Mouse (Mus musculus): ENCODE results near the gene Nek7. TPM values are rescaled to one million over a fixed set of nuclear protein-coding genes. Genes with fewer than 3 reads are reported as not detected.

The Nek7 gene
- polyA plus RNA-seq, 1 experiment from 2014 or later = 16.6 TPM

DNA sequence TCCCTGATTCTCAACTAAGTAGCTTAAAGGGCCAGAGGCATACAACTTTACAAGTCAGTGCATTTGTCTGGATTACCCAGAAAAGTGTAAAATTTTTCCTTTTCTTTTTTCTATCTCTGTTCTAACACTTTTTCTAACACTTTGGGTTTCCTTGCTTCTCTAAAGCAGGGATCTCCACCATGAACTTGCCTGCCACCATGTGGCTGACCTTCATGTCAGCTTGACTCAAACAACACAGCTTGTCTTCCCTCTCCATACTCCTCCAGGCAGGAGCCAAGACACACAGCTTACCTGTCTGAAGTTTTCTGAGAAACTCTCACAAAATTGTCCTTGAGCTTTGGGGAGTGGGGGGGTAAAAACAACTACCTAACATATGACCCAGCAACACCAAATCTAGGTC lies 17.9 kb upstream of the Nek7 start:
- TF ChIP-seq CTCF (IDR thresholded peaks at IDR 0.05; ENCODE audit: low read depth) = peak; percentile 65
- no peaks in the 10 kb centered on the region for H3K9me3 ChIP-seq (ENCODE audit: control insufficient read depth)

GRCm38 (mm10) chr1:138634561-138634960 lies 14.6 kb upstream of the Nek7 start:
- H3K9ac ChIP-seq (ENCODE audit: low read depth, low read length) = no peak overlapping the region
- H3K9me3 ChIP-seq (ENCODE audit: control insufficient read depth) = no peaks in the 10 kb centered on the region
- no peaks in the 10 kb centered on the region for H3K4me1 ChIP-seq (replicated peaks; ENCODE audit: control insufficient read depth, insufficient read depth, low read length)
- H3K27ac ChIP-seq (ENCODE audit: low read depth, low read length) = no peak overlapping the region
- H3K27me3 ChIP-seq (replicated peaks; ENCODE audit: control insufficient read depth, insufficient read depth, low read length) = no peaks in the 10 kb centered on the region
- H3K4me2 ChIP-seq (replicated peaks; ENCODE audit: low read depth) = no peak overlapping the region
- H3K36me3 ChIP-seq (ENCODE audit: control insufficient read depth, insufficient read depth) = no peaks in the 10 kb centered on the region
- ATAC-seq = no peak
- 83% methylated on average over 1 of the region's 1 CpGs for WGBS
- H3K4me3 ChIP-seq (ENCODE audit: low read depth, low read length) = no peak overlapping the region
- no peak for TF ChIP-seq CTCF (IDR thresholded peaks at IDR 0.05; ENCODE audit: low read depth)

More for the DNA sequence above, 17.9 kb upstream of the Nek7 start:
- no peak for ATAC-seq
- Histone ChIP-seq H3K27ac (ENCODE audit: low read depth, low read length) (no peak overlapping the region), H3K4me1 (replicated peaks; ENCODE audit: control insufficient read depth, insufficient read depth, low read length) (no peaks in the 10 kb centered on the region), H3K9ac (ENCODE audit: low read depth, low read length) (no peak overlapping the region), H3K4me3 (ENCODE audit: low read depth, low read length) (no peak overlapping the region), H3K4me2 (replicated peaks; ENCODE audit: low read depth) (no peak overlapping the region), H3K27me3 (replicated peaks; ENCODE audit: control insufficient read depth, insufficient read depth, low read length) (no peaks in the 10 kb centered on the region), H3K36me3 (ENCODE audit: control insufficient read depth, insufficient read depth) (no peaks in the 10 kb centered on the region)

- Histone ChIP-seq H3K36me3 (ENCODE audit: control insufficient read depth, insufficient read depth) (no peaks in the 10 kb centered on the region), H3K27me3 (replicated peaks; ENCODE audit: control insufficient read depth, insufficient read depth, low read length) (no peaks in the 10 kb centered on the region), H3K4me2 (replicated peaks; ENCODE audit: low read depth) (no peak overlapping the region), H3K9me3 (ENCODE audit: control insufficient read depth) (no peaks in the 10 kb centered on the region), H3K4me1 (replicated peaks; ENCODE audit: control insufficient read depth, insufficient read depth, low read length) (no peaks in the 10 kb centered on the region), H3K4me3 (ENCODE audit: low read depth, low read length) (no peak overlapping the region), H3K27ac (ENCODE audit: low read depth, low read length) (no peak overlapping the region), H3K9ac (ENCODE audit: low read depth, low read length) (no peak overlapping the region)
- WGBS = 82% methylated on average over 4 of the region's 4 CpGs
- ATAC-seq = no peak
- no peak for TF ChIP-seq CTCF (IDR thresholded peaks at IDR 0.05; ENCODE audit: low read depth)
These were observed 9.0 kb upstream of the Nek7 start for GRCm38 (mm10) chr1:138628919-138629318.

DNA sequence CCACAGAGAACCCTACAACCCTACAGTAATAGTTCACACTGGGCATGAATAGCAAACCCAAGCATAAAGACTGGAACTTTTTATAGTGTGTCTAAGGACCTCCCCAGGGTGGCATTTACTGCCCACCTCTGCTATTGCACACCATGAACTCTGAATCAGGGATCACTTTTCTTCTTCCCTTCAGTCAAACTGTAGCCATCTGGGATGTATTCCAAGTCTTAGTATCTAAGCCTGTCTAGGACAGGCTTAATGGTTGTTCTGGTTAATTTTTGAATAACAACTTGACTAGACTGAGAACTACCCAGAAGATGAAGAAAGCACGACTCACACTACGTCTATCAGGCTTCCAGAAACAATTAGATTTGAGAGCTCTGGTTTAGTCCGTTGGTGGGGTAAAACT lies 8.5 kb upstream of the Nek7 start:
- Histone ChIP-seq H3K36me3 (ENCODE audit: control insufficient read depth, insufficient read depth) (no peaks in the 10 kb centered on the region), H3K4me3 (ENCODE audit: low read depth, low read length) (no peak overlapping the region), H3K4me2 (replicated peaks; ENCODE audit: low read depth) (no peak overlapping the region), H3K27ac (ENCODE audit: low read depth, low read length) (no peak overlapping the region), H3K27me3 (replicated peaks; ENCODE audit: control insufficient read depth, insufficient read depth, low read length) (no peaks in the 10 kb centered on the region), H3K9ac (ENCODE audit: low read depth, low read length) (no peak overlapping the region), H3K4me1 (replicated peaks; ENCODE audit: control insufficient read depth, insufficient read depth, low read length) (no peaks in the 10 kb centered on the region), H3K9me3 (ENCODE audit: control insufficient read depth) (no peaks in the 10 kb centered on the region)
- WGBS = 88% methylated on average over 3 of the region's 3 CpGs
- TF ChIP-seq CTCF (IDR thresholded peaks at IDR 0.05; ENCODE audit: low read depth) = no peak
- ATAC-seq = no peak

GRCm38 (mm10) chr1:138627804-138628203 lies 7.9 kb upstream of the Nek7 start:
- Histone ChIP-seq H3K4me1 (replicated peaks; ENCODE audit: control insufficient read depth, insufficient read depth, low read length) (no peaks in the 10 kb centered on the region), H3K4me2 (replicated peaks; ENCODE audit: low read depth) (no peak overlapping the region), H3K36me3 (ENCODE audit: control insufficient read depth, insufficient read depth) (no peaks in the 10 kb centered on the region), H3K27me3 (replicated peaks; ENCODE audit: control insufficient read depth, insufficient read depth, low read length) (no peaks in the 10 kb centered on the region), H3K27ac (ENCODE audit: low read depth, low read length) (no peak overlapping the region), H3K9me3 (ENCODE audit: control insufficient read depth) (no peaks in the 10 kb centered on the region), H3K4me3 (ENCODE audit: low read depth, low read length) (no peak overlapping the region), H3K9ac (ENCODE audit: low read depth, low read length) (no peak overlapping the region)
- WGBS = 83% methylated on average over 3 of the region's 3 CpGs
- no peak for TF ChIP-seq CTCF (IDR thresholded peaks at IDR 0.05; ENCODE audit: low read depth)
- no peak for ATAC-seq

GRCm38 (mm10) chr1:138626288-138626687 lies 6.3 kb upstream of the Nek7 start:
- Histone ChIP-seq H3K4me1 (replicated peaks; ENCODE audit: control insufficient read depth, insufficient read depth, low read length) (no peaks in the 10 kb centered on the region), H3K36me3 (ENCODE audit: control insufficient read depth, insufficient read depth) (no peaks in the 10 kb centered on the region), H3K27me3 (replicated peaks; ENCODE audit: control insufficient read depth, insufficient read depth, low read length) (no peaks in the 10 kb centered on the region), H3K27ac (ENCODE audit: low read depth, low read length) (no peak overlapping the region), H3K4me3 (ENCODE audit: low read depth, low read length) (no peak overlapping the region), H3K4me2 (replicated peaks; ENCODE audit: low read depth) (no peak overlapping the region), H3K9ac (ENCODE audit: low read depth, low read length) (no peak overlapping the region), H3K9me3 (ENCODE audit: control insufficient read depth) (no peaks in the 10 kb centered on the region)
- ATAC-seq = no peak
- WGBS = 69% methylated on average over 3 of the region's 3 CpGs
- no peak for TF ChIP-seq CTCF (IDR thresholded peaks at IDR 0.05; ENCODE audit: low read depth)

GRCm38 (mm10) chr1:138623870-138624269 lies 3.9 kb upstream of the Nek7 start:
- no peak for ATAC-seq
- Histone ChIP-seq H3K4me2 (replicated peaks; ENCODE audit: low read depth) (no peak overlapping the region), H3K4me1 (replicated peaks; ENCODE audit: control insufficient read depth, insufficient read depth, low read length) (no peaks in the 10 kb centered on the region), H3K27ac (ENCODE audit: low read depth, low read length) (no peak overlapping the region), H3K27me3 (replicated peaks; ENCODE audit: control insufficient read depth, insufficient read depth, low read length) (no peaks in the 10 kb centered on the region), H3K9me3 (ENCODE audit: control insufficient read depth) (no peaks in the 10 kb centered on the region), H3K36me3 (ENCODE audit: control insufficient read depth, insufficient read depth) (no peaks in the 10 kb centered on the region), H3K9ac (ENCODE audit: low read depth, low read length) (no peak overlapping the region), H3K4me3 (ENCODE audit: low read depth, low read length) (no peak overlapping the region)
- 53% methylated on average over 1 of the region's 1 CpGs for WGBS
- no peak for TF ChIP-seq CTCF (IDR thresholded peaks at IDR 0.05; ENCODE audit: low read depth)

All from intestine, postnatal 0 days (tissue).